Comparison of ENCODE assay signal across 23 mouse cellular contexts in the genomic region with DNA sequence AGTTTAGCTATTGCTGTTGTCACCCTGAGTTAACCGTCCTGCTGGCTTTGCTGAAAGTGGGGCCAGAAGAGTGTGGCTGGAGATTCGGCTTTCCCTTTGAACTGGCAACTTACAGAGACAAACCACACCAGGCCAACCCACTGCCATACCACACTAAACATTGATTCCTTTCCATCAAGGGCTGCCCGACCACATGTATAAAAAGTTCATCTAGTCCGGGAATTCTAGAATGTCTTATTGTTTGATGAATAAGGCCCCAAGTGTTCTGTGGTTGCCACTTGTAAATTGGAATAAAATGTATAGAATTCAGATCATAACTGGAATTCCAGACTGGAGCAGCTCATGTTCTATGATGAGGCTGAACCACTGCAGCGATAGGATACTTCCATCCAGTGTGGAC.
DNase-seq lines count a peak whose midpoint lies in the region; ATAC-seq lines count a peak whose summit lies in the region.
"Had no signal": no experiment of that assay in that cellular context is flagged by ENCODE, and none has a peak within 500 bp of the region (broad histone marks: within the 10 kb centered on the region; RNA-seq: fewer than 3 reads in every experiment).

No protein-coding gene starts in this region.

- H3K27me3 ChIP-seq in embryonic facial prominence, embryonic 13.5 days: no peaks in the 10 kb centered on the region
- H3K27me3 ChIP-seq in embryonic facial prominence, embryonic 10.5 days (replicated peaks; ENCODE audit: low read depth, poor library complexity, severe bottlenecking): no peaks in the 10 kb centered on the region
- H3K27me3 ChIP-seq in embryonic facial prominence, embryonic 15.5 days: no peaks in the 10 kb centered on the region
- H3K27me3 ChIP-seq: forebrain, embryonic 12.5 days; forebrain, embryonic 15.5 days; hindbrain, embryonic 12.5 days; hindbrain, embryonic 15.5 days had no signal

- H3K4me2 ChIP-seq in embryonic facial prominence, embryonic 13.5 days: no peak overlapping the region
- H3K4me2 ChIP-seq in embryonic facial prominence, embryonic 15.5 days (replicated peaks): no peak overlapping the region
- H3K4me2 ChIP-seq: forebrain, embryonic 12.5 days; forebrain, embryonic 15.5 days; heart, embryonic 11.5 days; hindbrain, embryonic 12.5 days; hindbrain, embryonic 15.5 days had no signal

- no peak for ATAC-seq in embryonic facial prominence, embryonic 13.5 days (ENCODE audit: insufficient number of reproducible peaks, insufficient read depth, low FRiP score, low TSS enrichment, low read depth)
- ATAC-seq in embryonic facial prominence, embryonic 15.5 days (ENCODE audit: insufficient number of reproducible peaks, low FRiP score, low TSS enrichment, low read depth): peak; percentile 69; the same call in 1 of the 2 replicates
- ATAC-seq: forebrain, embryonic 15.5 days; intestine, postnatal 0 days had no signal

- DNase-seq in embryonic facial prominence, embryonic 10.5 days (ENCODE audit: low spot score): no peak
- DNase-seq in 3134 (ENCODE audit: extremely low read depth, insufficient read length, low spot score): peak; percentile 55
- peak; percentile 72 for DNase-seq in Muller cell, postnatal 12 days (ENCODE audit: inconsistent ontology term)
- no peak for DNase-seq in adrenal gland, postnatal 25 days
- DNase-seq in gastrocnemius, postnatal 14 days: no peak
- no peak for DNase-seq in adrenal gland, postnatal 36 days
- DNase-seq: adrenal gland, adult 8-10 months; cerebellum, adult 11 months; cerebellum, adult 8-10 months; cerebellum, postnatal 10 days; cerebellum, postnatal 36 days; embryo, embryonic 11 days; gastrocnemius, postnatal 36 days; kidney, adult 2 months had no signal

- no peaks in the 10 kb centered on the region for H3K9me3 ChIP-seq in embryonic facial prominence, embryonic 13.5 days
- H3K9me3 ChIP-seq in embryonic facial prominence, embryonic 10.5 days: no peaks in the 10 kb centered on the region
- H3K9me3 ChIP-seq in embryonic facial prominence, embryonic 15.5 days (replicated peaks): no peaks in the 10 kb centered on the region
- H3K9me3 ChIP-seq: forebrain, embryonic 12.5 days; forebrain, embryonic 15.5 days; hindbrain, embryonic 12.5 days; hindbrain, embryonic 15.5 days had no signal

- H3K4me3 ChIP-seq in embryonic facial prominence, embryonic 13.5 days: no peak overlapping the region
- H3K4me3 ChIP-seq in embryonic facial prominence, embryonic 10.5 days: no peak overlapping the region
- H3K4me3 ChIP-seq in embryonic facial prominence, embryonic 15.5 days (replicated peaks): no peak overlapping the region
- H3K4me3 ChIP-seq: erythroblast, embryonic 14.5 days; forebrain, embryonic 12.5 days; forebrain, embryonic 15.5 days; hindbrain, embryonic 12.5 days; hindbrain, embryonic 15.5 days had no signal

- peak overlapping the region; percentile 22; the same call in 1 of the 2 replicates for H3K27ac ChIP-seq in embryonic facial prominence, embryonic 13.5 days
- no peak overlapping the region for H3K27ac ChIP-seq in embryonic facial prominence, embryonic 10.5 days (replicated peaks)
- H3K27ac ChIP-seq in embryonic facial prominence, embryonic 15.5 days (replicated peaks): no peak overlapping the region
- H3K27ac ChIP-seq: forebrain, embryonic 12.5 days had no signal

- no peak overlapping the region for H3K9ac ChIP-seq in embryonic facial prominence, embryonic 13.5 days
- no peak overlapping the region for H3K9ac ChIP-seq in embryonic facial prominence, embryonic 15.5 days
- H3K9ac ChIP-seq: forebrain, embryonic 12.5 days; forebrain, embryonic 15.5 days; hindbrain, embryonic 12.5 days; hindbrain, embryonic 15.5 days had no signal

- 41% methylated on average over 5 of the region's 5 CpGs for WGBS in embryonic facial prominence, embryonic 13.5 days
- 89% methylated on average over 5 of the region's 5 CpGs for WGBS in embryonic facial prominence, embryonic 10.5 days
- 39% methylated on average over 5 of the region's 5 CpGs for WGBS in embryonic facial prominence, embryonic 15.5 days

- no peaks in the 10 kb centered on the region; the same call in 1 of the 2 replicates for H3K36me3 ChIP-seq in embryonic facial prominence, embryonic 13.5 days
- no peaks in the 10 kb centered on the region for H3K36me3 ChIP-seq in embryonic facial prominence, embryonic 10.5 days (replicated peaks)
- H3K36me3 ChIP-seq in embryonic facial prominence, embryonic 15.5 days: no peaks in the 10 kb centered on the region
- H3K36me3 ChIP-seq: forebrain, embryonic 12.5 days; forebrain, embryonic 15.5 days; hindbrain, embryonic 12.5 days; hindbrain, embryonic 15.5 days had no signal

- intact Hi-C loops in gastrocnemius, postnatal 14 days (cut with DNase I; ENCODE audit: low total_unique reads): no loop called here

- H3K4me1 ChIP-seq in embryonic facial prominence, embryonic 13.5 days: peaks cover 12% of the 10 kb centered on the region
- no peaks in the 10 kb centered on the region for H3K4me1 ChIP-seq in embryonic facial prominence, embryonic 10.5 days
- no peaks in the 10 kb centered on the region for H3K4me1 ChIP-seq in embryonic facial prominence, embryonic 15.5 days
- H3K4me1 ChIP-seq: forebrain, embryonic 12.5 days had no signal

Comparison
In these comparisons a context has a peak if more than half of its experiments do, and no peak if none do; other contexts are left out.
1. DNase-seq: peak in 3134 (single experiment) and Muller cell, postnatal 12 days (single experiment); none in embryonic facial prominence, embryonic 10.5 days (single experiment), adrenal gland, postnatal 25 days (single experiment), gastrocnemius, postnatal 14 days (single experiment) and adrenal gland, postnatal 36 days (0 of 2).